Mouse (Mus musculus) ES-E14 (cell line): Measurements from ENCODE around the gene Hist1h3g.
A peak's percentile ranks its signal among the peaks of the same experiment; 100 is the strongest.
"Not testable (repeated sequence)": the region's sequence is repeated elsewhere in the genome, so short reads cannot be mapped to it uniquely, and the experiment has no call there.

Source experiments
- CHD2 ChIP-seq: IDR thresholded peaks from 2 replicates; pipeline ENCODE4 v1.6.1; 2014; ENCODE audit warnings: mild to moderate bottlenecking, low read depth, low read length, inconsistent platforms
- HCFC1 ChIP-seq: IDR thresholded peaks from 2 replicates; pipeline ENCODE4 v1.6.1; 2012; ENCODE audit warnings: low read length, inconsistent platforms, borderline replicate concordance; ENCODE audit not compliant: insufficient read depth
- MAFK ChIP-seq: IDR thresholded peaks from 2 replicates; pipeline ENCODE4 v1.6.1; 2014; ENCODE audit warnings: mild to moderate bottlenecking, low read depth, low read length, inconsistent platforms; ENCODE audit not compliant: insufficient read depth
- ZC3H11A ChIP-seq: IDR thresholded peaks from 2 replicates; pipeline ENCODE4 v1.6.1; 2012; ENCODE audit warnings: low read depth, mild to moderate bottlenecking, inconsistent platforms, low read length, borderline replicate concordance

DNA sequence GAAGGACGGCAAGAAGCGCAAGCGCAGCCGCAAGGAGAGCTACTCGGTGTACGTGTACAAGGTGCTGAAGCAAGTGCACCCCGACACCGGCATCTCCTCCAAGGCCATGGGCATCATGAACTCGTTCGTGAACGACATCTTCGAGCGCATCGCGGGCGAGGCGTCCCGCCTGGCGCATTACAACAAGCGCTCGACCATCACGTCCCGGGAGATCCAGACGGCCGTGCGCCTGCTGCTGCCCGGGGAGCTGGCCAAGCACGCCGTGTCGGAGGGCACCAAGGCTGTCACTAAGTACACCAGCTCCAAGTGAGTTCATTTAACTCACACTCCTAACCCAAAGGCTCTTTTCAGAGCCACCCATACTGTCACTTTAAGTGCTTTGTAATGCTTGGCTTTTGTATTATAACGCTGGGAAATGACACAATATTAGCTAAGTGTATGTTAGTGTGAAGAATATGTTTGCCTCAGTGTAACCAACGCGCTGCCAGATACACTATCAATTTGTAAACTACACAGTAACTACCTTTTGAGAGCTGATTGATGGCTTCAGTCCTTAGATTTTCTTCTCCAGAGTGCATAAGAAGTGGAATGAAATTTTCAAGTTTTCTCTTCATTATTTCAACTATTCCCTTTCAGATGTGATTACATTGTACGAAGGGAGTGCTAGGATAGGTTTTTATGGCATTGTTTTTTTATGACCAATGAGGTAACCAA lies 36.4 kb downstream of the Hist1h3g start:
- TF ChIP-seq ZC3H11A, MAFK: not testable (repeated sequence)
- TF ChIP-seq HCFC1 (peak; percentile 49; the same call in 1 of the 2 replicates), CHD2 (peak; percentile 64)
